Mouse (Mus musculus): ENCODE data around the gene Qpctl.
A peak's percentile ranks its signal among the peaks of the same experiment; 100 is the strongest.

- TF ChIP-seq POLR2A (IDR thresholded peaks at IDR 0.05; ENCODE audit: control insufficient read depth in 1 of 2, insufficient read depth in 1 of 2, low read depth in 1 of 2, low read length in 2 of 2, poor library complexity in 1 of 2) (no peak), CTCF (IDR thresholded peaks at IDR 0.05 in 2 of 3, conservative IDR thresholded peaks at IDR 0.05 in 1 of 3; ENCODE audit: control insufficient read depth in 1 of 3, insufficient read depth in 1 of 3, low read depth in 2 of 3, low read length in 3 of 3, poor library complexity in 1 of 3, severe bottlenecking in 1 of 3) (peak; percentile 50 to 63 (median 58))
These were observed 17.9 kb upstream of the Qpctl start for GRCm38 (mm10) chr7:19166990-19167389.
